Mouse (Mus musculus) testis, adult 2 months (tissue): Measurements from ENCODE around the gene Ankdd1b. TPM values are rescaled to one million over a fixed set of nuclear protein-coding genes. Genes with fewer than 3 reads are reported as not detected.

Experiments
- H3K27ac ChIP-seq: fragments of 200-500 bp; 2 replicates; pipeline ENCODE4 v1.5.1; 2012; ENCODE audit warnings: low read depth, low read length; ENCODE audit not compliant: control insufficient read depth, insufficient read depth
- H3K27me3 ChIP-seq: fragments of 200-500 bp; 2 replicates; pipeline ENCODE4 v1.6.1; 2012; ENCODE audit warnings: mild to moderate bottlenecking, low read length, moderate library complexity; ENCODE audit not compliant: control insufficient read depth, insufficient read depth
- H3K36me3 ChIP-seq: fragments of 200-500 bp; 2 replicates; pipeline ENCODE4 v1.6.1; 2012; ENCODE audit warnings: mild to moderate bottlenecking, low read length; ENCODE audit not compliant: control insufficient read depth, insufficient read depth
- H3K4me1 ChIP-seq: fragments of 200-500 bp; 2 replicates; pipeline ENCODE4 v1.6.1; 2012; ENCODE audit warnings: low read length; ENCODE audit not compliant: control insufficient read depth, insufficient read depth
- H3K4me3 ChIP-seq: fragments of 200-500 bp; 2 replicates; pipeline ENCODE4 v1.5.1; 2012; ENCODE audit warnings: low read depth, mild to moderate bottlenecking, low read length, moderate library complexity, mixed read lengths; ENCODE audit not compliant: control insufficient read depth
- CTCF ChIP-seq: fragments of 200-500 bp; IDR thresholded peaks from 2 replicates; pipeline ENCODE4 v1.5.1; 2012; ENCODE audit warnings: low read depth, mild to moderate bottlenecking, inconsistent platforms, low read length, moderate library complexity; ENCODE audit not compliant: control insufficient read depth, insufficient read depth, insufficient replicate concordance
- POLR2A ChIP-seq: fragments of 200-500 bp; IDR thresholded peaks from 2 replicates; pipeline ENCODE4 v1.6.1; 2012; ENCODE audit warnings: low read depth, mild to moderate bottlenecking, inconsistent platforms, low read length, moderate library complexity; ENCODE audit not compliant: control insufficient read depth
- polyA plus RNA-seq: library from polyadenylated mRNA; depleted of rRNA; stranded (reverse); fragments of >200 nt; gene quantifications from 2 replicates; pipeline ENCODE4 v1.2.3, GENCODE M21; 2012

The Ankdd1b gene
- polyA plus RNA-seq, 1 experiment: 0.99 TPM

DNA sequence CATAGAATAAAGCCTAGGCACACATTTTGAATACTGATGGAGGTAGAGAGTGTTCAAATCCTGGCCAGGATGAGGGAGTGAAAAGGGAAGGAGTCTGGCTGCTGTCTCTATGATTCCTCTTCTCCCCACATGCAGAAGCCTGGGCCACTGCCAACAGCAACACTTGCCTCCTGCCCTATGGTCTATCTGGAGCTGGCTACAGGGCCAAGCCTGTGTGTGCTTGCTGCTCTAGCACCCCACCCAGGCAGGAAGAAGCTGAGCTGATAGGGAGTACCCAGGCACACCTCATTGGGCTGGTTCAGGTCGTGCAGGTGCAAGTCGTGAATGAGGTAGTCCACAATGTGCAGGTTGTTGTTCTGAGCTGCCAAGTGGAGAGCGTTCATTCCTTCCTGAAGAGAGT, 16.7 kb downstream of the Ankdd1b start:
- TF ChIP-seq POLR2A: no peak
- no peak for TF ChIP-seq CTCF
- no peaks in the 10 kb centered on the region for H3K36me3 ChIP-seq
- H3K4me1 ChIP-seq: no peaks in the 10 kb centered on the region
- H3K27me3 ChIP-seq: no peaks in the 10 kb centered on the region
- H3K27ac ChIP-seq: no peak overlapping the region
- no peak overlapping the region for H3K4me3 ChIP-seq

DNA sequence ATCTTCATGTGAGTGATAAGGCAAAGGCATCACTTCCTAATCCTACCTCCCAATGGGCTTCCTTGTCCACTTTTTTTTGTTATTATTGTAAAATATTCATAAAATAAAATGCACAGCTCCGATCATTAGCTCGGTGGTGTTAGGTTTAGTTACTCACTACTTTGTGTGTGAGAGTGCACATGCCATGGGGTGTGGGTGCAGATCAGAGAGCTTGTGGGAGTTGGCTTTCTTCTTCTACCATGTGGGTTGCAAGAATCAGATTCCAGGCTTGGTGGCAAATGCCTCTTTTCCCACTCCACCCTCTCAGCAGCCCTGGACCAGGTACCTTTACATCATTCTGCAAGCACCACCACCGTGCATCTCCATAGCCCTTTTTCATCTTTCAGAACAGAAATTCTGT, 18.4 kb downstream of the Ankdd1b start:
- no peaks in the 10 kb centered on the region for H3K36me3 ChIP-seq
- H3K4me1 ChIP-seq: no peaks in the 10 kb centered on the region
- no peak overlapping the region for H3K27ac ChIP-seq
- no peaks in the 10 kb centered on the region for H3K27me3 ChIP-seq
- no peak overlapping the region for H3K4me3 ChIP-seq
- no peak for TF ChIP-seq CTCF
- TF ChIP-seq POLR2A: no peak

DNA sequence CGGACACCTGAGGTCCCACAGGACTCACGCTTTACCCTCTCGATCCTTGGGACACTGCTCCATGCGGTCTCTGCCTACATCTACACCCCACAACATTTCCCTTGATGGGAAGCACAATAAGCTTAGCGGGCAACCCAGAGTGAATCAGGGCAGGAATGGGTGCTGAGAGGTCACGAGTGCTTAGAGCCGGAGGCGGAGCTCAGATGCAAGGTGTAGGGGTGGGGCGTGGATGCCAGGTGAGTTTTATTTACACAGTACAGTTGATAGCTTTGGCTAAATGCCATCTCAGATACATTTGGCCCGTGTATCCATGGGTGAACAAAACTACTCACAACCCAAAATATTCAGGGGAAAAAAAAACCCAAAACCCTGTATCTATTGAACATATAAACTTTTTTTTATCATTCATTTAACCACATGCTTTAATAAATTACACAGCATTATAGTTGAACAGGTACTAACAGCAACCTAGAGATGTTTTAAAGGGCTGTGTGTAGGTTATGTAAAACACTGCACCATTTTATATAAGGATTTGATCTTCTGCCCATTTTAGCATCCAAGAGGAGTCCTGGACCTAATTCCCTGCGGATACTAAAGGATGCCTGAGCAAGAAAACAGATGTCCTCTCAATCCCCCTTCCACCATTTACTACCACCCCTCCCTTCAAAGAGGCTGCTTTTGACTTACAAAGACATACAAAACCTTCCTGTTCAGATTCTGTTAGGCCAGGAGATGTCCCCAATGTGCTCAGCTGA, 19.4 kb downstream of the Ankdd1b start:
- Histone ChIP-seq H3K36me3 (no peaks in the 10 kb centered on the region), H3K4me1 (no peaks in the 10 kb centered on the region), H3K4me3 (no peak overlapping the region), H3K27me3 (no peaks in the 10 kb centered on the region), H3K27ac (no peak overlapping the region)
- TF ChIP-seq CTCF: no peak
- no peak for TF ChIP-seq POLR2A

DNA sequence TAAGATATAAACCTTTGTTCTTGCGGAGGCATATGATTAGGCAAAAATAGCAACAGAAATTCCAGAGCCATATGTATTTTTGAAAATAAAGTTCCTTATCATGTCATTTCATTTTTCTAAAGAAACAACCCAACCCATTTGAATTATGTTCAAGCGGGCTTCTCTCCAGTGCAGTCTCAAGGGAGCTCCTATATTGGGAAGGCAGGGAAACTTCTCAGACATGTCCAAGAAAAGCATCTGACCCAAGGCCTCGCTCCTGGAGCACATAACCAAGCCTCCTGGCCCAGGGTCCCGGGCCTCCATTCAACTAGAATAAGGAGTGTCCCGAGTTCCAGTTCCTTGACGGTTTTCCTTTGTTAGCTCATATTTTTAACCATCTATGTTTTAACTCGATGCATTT, 20.1 kb downstream of the Ankdd1b start:
- TF ChIP-seq CTCF (no peak), POLR2A (no peak)
- no peaks in the 10 kb centered on the region for H3K4me1 ChIP-seq
- H3K36me3 ChIP-seq: no peaks in the 10 kb centered on the region
- no peak overlapping the region for H3K27ac ChIP-seq
- no peaks in the 10 kb centered on the region for H3K27me3 ChIP-seq
- H3K4me3 ChIP-seq: no peak overlapping the region

DNA sequence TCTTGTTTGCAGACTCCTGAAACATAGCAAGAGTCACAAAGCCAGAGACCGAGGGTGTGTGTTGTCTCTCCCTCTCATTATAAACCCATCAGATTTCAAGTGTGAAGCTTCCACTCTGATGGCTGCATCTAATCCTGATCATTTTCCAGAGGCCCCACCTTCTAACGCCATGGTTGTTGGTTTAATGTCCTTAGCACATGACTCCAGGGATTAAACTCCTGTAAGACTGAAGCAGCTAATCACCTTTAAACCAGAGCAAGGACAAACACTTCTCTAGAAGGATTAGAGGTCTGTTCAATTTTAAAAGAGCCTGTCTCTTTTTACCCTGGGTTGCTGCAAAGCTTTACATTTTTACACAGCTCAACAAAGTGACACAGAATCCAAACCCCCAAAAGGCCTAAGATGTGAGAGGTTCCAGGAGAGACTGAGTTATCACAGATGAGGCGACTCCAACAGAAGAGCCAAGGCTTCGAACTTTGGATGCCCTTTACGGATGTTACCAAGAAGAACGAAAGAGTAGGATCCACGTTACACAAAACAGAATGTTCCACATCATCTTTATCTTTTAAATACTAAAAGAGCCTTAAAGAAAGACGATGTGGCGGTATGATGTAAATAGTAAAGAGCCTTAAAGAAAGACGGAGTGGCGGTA, 20.7 kb downstream of the Ankdd1b start:
- TF ChIP-seq CTCF (no peak), POLR2A (no peak)
- Histone ChIP-seq H3K4me1 (no peaks in the 10 kb centered on the region), H3K36me3 (no peaks in the 10 kb centered on the region), H3K27ac (no peak overlapping the region), H3K27me3 (no peaks in the 10 kb centered on the region), H3K4me3 (no peak overlapping the region)

DNA sequence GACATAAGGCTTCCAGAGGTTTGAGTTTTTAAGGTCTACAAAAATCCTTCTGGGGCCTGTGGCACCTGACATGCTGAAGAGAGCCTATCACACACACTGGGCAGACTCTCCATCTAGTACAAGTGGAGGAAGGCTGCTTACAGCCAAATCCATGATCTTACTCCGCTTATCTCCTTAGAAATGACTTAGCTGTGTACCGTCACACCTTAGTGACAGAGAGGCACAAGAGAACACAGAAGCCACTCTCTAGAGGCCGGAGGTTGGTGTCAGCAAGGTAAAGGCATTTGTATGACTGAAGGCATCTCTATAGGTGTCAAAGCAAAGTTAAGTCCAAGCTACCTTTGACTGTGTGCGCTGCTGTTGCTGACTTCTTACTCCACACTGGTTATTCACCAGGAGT, 30.6 kb downstream of the Ankdd1b start:
- no peak for TF ChIP-seq CTCF
- TF ChIP-seq POLR2A: no peak

DNA sequence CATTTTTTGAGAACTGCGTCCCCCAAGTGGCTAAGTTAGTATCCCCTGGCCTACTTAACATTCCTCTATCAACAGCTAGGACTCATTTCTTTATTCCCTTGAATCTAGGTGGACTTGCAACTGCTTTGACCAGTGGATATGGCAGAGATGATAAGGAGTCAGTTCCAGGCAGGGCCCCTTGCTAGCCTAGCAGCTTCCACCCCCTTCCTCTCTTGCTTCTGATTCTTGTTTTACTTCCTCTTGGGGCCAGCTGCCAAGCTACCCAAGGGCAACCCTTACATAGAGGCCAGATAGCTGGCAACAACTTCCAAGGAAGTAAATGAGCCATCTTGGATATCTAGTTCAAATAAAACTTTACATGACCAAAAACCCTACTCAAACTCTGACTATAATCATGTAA, 34.1 kb downstream of the Ankdd1b start:
- H3K4me3 ChIP-seq: no peak overlapping the region
- no peak overlapping the region for H3K27ac ChIP-seq
- no peaks in the 10 kb centered on the region for H3K36me3 ChIP-seq
- no peaks in the 10 kb centered on the region for H3K27me3 ChIP-seq
- TF ChIP-seq POLR2A (no peak), CTCF (no peak)
- H3K4me1 ChIP-seq: no peaks in the 10 kb centered on the region

More for the DNA sequence above, 30.6 kb downstream of the Ankdd1b start:
- no peaks in the 10 kb centered on the region for H3K4me1 ChIP-seq
- no peak overlapping the region for H3K4me3 ChIP-seq
- H3K27me3 ChIP-seq: no peaks in the 10 kb centered on the region
- no peaks in the 10 kb centered on the region for H3K36me3 ChIP-seq
- H3K27ac ChIP-seq: no peak overlapping the region

DNA sequence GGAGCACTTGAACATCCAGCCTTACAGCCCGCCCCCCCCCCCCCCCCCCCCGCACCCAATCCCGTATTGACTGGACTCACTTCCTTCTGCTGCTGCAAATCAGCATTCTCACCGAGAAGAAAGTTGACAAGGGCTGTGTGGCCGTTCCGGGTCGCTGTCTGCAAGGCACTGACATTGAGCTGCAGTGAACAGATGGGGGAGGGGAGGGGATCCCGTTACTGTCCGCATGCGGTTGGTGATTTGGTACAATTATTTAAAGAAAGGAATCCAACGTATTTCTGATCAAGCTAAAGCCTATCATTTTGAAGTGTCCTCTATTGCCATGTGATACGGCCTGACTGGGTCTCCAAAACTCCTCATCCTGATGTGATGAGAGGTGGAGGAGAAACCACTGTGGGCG, 35.2 kb downstream of the Ankdd1b start:
- TF ChIP-seq POLR2A (no peak), CTCF (no peak)

More for the DNA sequence above, 35.2 kb downstream of the Ankdd1b start:
- no peak overlapping the region for H3K4me3 ChIP-seq
- no peaks in the 10 kb centered on the region for H3K27me3 ChIP-seq
- no peaks in the 10 kb centered on the region for H3K4me1 ChIP-seq
- no peak overlapping the region for H3K27ac ChIP-seq
- H3K36me3 ChIP-seq: no peaks in the 10 kb centered on the region
